Mouse (Mus musculus): Measurements from ENCODE around the gene Bloc1s5. TPM values are rescaled to one million over a fixed set of nuclear protein-coding genes. Genes with fewer than 3 reads are reported as not detected.

The Bloc1s5 gene
- polyA plus RNA-seq, 1 experiment from 2014 or later = 10.5 TPM

DNA sequence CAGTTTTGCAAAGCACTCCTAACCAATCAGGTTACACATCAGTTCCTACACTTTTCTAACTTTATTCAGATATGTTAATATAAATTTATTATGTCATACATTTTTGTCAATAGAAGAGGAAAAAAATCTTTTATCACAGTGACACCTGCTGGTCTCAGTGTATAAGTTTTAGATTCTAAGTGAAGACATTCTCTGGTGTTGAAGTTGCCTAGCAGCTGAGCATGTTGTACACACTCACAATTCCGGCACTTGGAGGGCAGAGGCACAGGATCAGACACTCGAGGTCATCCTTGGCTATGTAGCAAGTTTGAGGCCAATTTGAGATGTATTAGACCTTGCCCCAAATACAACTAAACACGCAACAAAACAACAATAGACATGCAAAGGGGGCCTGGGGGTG is 37.8 kb downstream of the Bloc1s5 start:
- WGBS (ENCODE audit: insufficient replicate concordance) = 68% methylated on average over 3 of the region's 3 CpGs

DNA sequence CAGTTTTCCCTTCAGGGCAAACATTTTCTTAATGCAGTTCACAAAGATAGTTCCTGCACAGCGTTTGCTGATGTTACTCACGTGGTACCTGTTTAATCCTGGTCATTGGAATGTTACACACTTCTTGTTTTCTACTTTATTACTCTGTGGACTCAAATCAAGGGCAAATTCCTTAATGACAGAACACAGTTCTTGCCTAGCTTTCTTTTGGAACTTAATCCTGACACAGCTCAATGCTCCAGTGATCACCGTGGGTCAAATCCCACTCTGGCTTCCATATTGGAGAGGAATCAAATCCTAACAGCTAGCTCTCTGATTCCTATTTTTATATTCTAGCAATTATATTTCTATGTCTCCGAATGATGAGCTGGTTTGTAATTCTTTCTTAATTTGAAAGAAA is 38.4 kb downstream of the Bloc1s5 start:
- H3K4me2 ChIP-seq = no peak overlapping the region
- H3K27ac ChIP-seq (replicated peaks) = no peak overlapping the region
- 71% methylated on average over 4 of the region's 4 CpGs for WGBS (ENCODE audit: insufficient replicate concordance)
- H3K9me3 ChIP-seq (replicated peaks) = no peaks in the 10 kb centered on the region
- no peak overlapping the region for H3K4me3 ChIP-seq (replicated peaks)
- no peak overlapping the region for H3K9ac ChIP-seq
- H3K36me3 ChIP-seq (replicated peaks) = no peaks in the 10 kb centered on the region
- no peak for ATAC-seq (ENCODE audit: insufficient read depth)
- 0 out of 2 replicates have a peak, but pooled peaks cover 4% of the 10 kb centered on the region for H3K27me3 ChIP-seq
- H3K4me1 ChIP-seq (replicated peaks) = peaks cover 8% of the 10 kb centered on the region

More for the DNA sequence above, 37.8 kb downstream of the Bloc1s5 start:
- Histone ChIP-seq H3K9ac (no peak overlapping the region), H3K4me3 (replicated peaks) (no peak overlapping the region), H3K27me3 (no peaks in the 10 kb centered on the region), H3K4me2 (no peak overlapping the region), H3K9me3 (replicated peaks) (no peaks in the 10 kb centered on the region), H3K36me3 (replicated peaks) (no peaks in the 10 kb centered on the region), H3K27ac (replicated peaks) (no peak overlapping the region), H3K4me1 (replicated peaks) (peaks cover 8% of the 10 kb centered on the region)
- no peak for ATAC-seq (ENCODE audit: insufficient read depth)

DNA sequence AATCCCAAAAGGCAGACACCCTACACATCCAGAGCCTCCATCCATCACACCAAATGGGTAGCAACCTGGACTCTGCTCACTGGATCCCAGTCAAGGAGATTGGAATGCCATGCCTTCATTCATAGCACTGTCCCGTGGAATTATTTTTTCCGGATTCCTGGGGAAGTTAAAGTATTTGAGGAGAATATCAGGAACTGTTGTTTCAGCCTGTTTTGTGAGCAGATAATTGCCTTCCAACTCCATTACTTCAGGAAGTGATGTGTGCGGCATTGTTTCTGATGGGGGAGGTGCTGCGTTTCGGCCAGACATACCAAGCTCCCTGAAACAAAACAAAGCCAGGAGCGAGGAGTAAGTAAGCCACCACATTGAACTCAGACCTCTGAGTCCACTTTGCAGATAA is 41.8 kb downstream of the Bloc1s5 start:
- H3K27ac ChIP-seq (replicated peaks) = no peak overlapping the region
- 16% methylated on average over 6 of the region's 6 CpGs for WGBS (ENCODE audit: insufficient replicate concordance)
- no peak overlapping the region for H3K9ac ChIP-seq
- no peaks in the 10 kb centered on the region for H3K36me3 ChIP-seq (replicated peaks)
- no peaks in the 10 kb centered on the region for H3K9me3 ChIP-seq (replicated peaks)
- no peaks in the 10 kb centered on the region for H3K4me1 ChIP-seq (replicated peaks)
- H3K4me2 ChIP-seq = no peak overlapping the region
- H3K4me3 ChIP-seq (replicated peaks) = no peak overlapping the region
- H3K27me3 ChIP-seq = 0 out of 2 replicates have a peak, but pooled peaks cover 4% of the 10 kb centered on the region
- no peak for ATAC-seq (ENCODE audit: insufficient read depth)

DNA sequence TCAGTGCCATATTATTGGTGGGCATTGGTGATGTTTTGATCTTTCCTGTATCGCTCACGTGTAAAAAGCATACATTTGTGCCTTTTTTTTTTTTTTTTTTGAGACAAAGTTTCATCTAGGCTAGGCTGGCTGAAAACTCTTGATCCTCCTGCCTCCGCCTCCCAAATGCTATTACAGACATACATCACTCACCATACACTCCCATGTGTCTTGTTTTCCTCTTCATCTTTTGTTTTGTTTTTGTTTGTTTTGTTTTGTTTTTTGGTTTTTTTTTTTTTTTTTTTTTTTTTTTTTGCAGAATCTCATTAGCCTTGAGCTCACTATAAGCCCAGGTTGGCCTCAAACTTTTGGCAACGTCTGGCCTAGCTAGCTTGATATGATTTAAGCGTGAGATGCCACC is 47.6 kb downstream of the Bloc1s5 start:
- no peak for ATAC-seq (ENCODE audit: insufficient read depth)
- Histone ChIP-seq H3K9me3 (replicated peaks) (no peaks in the 10 kb centered on the region), H3K9ac (no peak overlapping the region), H3K4me3 (replicated peaks) (no peak overlapping the region), H3K4me1 (replicated peaks) (no peaks in the 10 kb centered on the region), H3K4me2 (no peak overlapping the region), H3K36me3 (replicated peaks) (no peaks in the 10 kb centered on the region), H3K27ac (replicated peaks) (no peak overlapping the region), H3K27me3 (peaks cover 4% of the 10 kb centered on the region; the same call in 1 of the 2 replicates)
- WGBS (ENCODE audit: insufficient replicate concordance) = 76% methylated on average over 5 of the region's 5 CpGs

DNA sequence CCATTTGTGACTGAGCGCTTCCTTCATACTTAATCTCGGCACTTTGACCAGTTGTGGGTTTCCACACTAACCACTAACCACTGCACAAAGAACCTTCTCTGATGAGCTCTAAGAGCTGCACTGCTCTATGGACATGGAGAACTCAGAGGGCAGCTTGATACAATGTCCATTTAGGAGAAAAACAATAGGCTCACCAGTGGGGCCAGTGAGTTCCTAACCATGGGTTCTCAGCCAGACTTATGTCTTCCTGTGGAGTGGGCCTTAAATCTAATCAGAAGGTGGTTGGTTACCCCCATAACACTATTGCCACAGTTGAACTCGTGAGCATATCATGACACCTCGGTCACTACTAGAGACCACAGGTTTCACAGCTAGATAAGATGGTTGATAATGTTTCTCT is 48.5 kb downstream of the Bloc1s5 start:
- 42% methylated on average over 4 of the region's 4 CpGs for WGBS (ENCODE audit: insufficient replicate concordance)
- no peak overlapping the region for H3K9ac ChIP-seq
- no peak overlapping the region for H3K4me2 ChIP-seq
- H3K27ac ChIP-seq (replicated peaks) = no peak overlapping the region
- H3K9me3 ChIP-seq (replicated peaks) = no peaks in the 10 kb centered on the region
- no peak for ATAC-seq (ENCODE audit: insufficient read depth)
- H3K4me3 ChIP-seq (replicated peaks) = no peak overlapping the region
- no peaks in the 10 kb centered on the region for H3K36me3 ChIP-seq (replicated peaks)
- H3K4me1 ChIP-seq (replicated peaks) = no peaks in the 10 kb centered on the region
- peaks cover under 1% of the 10 kb centered on the region; the same call in 1 of the 2 replicates for H3K27me3 ChIP-seq

DNA sequence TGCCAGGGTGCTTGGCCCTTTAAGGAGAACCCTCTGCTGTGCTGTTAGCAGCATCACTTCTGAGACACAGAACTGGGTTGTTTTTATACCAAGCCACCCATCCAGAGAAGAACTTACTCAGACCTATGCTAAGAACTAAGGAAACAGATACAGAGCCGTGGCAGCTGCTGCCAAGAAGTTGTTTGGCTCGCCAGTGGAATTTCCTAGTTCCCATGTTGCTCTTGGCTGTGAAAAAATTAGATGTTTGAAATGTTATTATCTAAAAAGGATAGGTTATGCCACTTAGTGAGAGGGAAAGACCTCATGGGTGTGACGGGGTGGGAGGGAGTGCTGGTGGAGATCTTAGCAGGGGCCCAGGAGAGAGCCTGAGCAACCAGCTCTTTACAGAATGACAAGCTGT is 52.1 kb downstream of the Bloc1s5 start:
- H3K4me1 ChIP-seq (replicated peaks) = peaks cover 13% of the 10 kb centered on the region
- H3K4me3 ChIP-seq (replicated peaks) = no peak overlapping the region
- H3K9me3 ChIP-seq (replicated peaks) = no peaks in the 10 kb centered on the region
- no peaks in the 10 kb centered on the region for H3K36me3 ChIP-seq (replicated peaks)
- no peak overlapping the region for H3K9ac ChIP-seq
- H3K4me2 ChIP-seq = no peak overlapping the region
- peaks cover 12% of the 10 kb centered on the region for H3K27me3 ChIP-seq
- no peak overlapping the region for H3K27ac ChIP-seq (replicated peaks)
- no peak for ATAC-seq (ENCODE audit: insufficient read depth)
- 61% methylated on average over 3 of the region's 3 CpGs for WGBS (ENCODE audit: insufficient replicate concordance)

DNA sequence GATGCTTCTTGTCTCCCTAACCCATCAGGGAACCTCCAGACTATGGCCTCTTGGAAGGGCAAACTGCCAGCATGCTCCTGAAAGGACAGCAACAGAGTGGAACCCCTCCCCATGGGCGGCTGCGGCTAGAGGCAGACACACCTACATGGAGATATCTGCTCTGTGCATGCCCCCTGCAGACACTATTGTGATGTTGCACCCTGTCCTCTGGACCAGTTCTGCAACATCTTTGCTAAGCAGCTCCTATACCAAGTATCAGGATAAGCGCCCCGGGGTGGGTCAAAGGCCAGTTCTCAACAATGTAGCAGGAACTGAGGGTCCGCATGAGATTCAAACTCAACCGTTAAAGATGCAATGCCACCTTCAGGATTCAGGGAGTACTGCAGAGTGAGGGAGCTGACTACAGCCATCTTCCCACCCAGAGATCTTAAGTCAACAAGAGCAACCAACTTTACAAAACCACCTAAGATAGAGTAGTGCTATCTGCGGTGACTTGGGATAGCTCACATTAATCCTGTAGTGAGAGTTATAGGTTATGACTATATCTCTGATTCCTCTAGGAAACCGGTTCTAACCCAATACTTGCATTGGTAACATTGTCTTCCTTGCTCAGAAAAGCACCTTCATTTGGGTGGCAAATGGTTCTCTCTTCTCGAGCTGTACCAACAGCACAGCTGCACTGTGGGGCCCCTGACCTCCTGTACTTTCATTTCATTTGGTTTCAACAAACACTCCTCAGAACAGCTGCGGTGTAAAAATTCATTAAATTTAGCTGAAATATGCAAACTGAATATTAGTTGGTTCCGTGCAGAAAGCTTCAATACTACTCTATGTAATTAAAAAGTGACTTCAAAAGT is 54.1 kb downstream of the Bloc1s5 start:
- WGBS (ENCODE audit: insufficient replicate concordance) = 28% methylated on average over 11 of the region's 11 CpGs
- Histone ChIP-seq H3K9me3 (replicated peaks) (no peaks in the 10 kb centered on the region), H3K4me1 (replicated peaks) (peaks cover 13% of the 10 kb centered on the region), H3K27ac (replicated peaks) (no peak overlapping the region), H3K4me2 (peak overlapping the region; percentile 63), H3K36me3 (replicated peaks) (no peaks in the 10 kb centered on the region), H3K27me3 (peaks cover 12% of the 10 kb centered on the region), H3K9ac (no peak overlapping the region), H3K4me3 (replicated peaks) (peak overlapping the region; percentile 30)
- peak; percentile 72; the same call in 1 of the 2 replicates for ATAC-seq (ENCODE audit: insufficient read depth)

DNA sequence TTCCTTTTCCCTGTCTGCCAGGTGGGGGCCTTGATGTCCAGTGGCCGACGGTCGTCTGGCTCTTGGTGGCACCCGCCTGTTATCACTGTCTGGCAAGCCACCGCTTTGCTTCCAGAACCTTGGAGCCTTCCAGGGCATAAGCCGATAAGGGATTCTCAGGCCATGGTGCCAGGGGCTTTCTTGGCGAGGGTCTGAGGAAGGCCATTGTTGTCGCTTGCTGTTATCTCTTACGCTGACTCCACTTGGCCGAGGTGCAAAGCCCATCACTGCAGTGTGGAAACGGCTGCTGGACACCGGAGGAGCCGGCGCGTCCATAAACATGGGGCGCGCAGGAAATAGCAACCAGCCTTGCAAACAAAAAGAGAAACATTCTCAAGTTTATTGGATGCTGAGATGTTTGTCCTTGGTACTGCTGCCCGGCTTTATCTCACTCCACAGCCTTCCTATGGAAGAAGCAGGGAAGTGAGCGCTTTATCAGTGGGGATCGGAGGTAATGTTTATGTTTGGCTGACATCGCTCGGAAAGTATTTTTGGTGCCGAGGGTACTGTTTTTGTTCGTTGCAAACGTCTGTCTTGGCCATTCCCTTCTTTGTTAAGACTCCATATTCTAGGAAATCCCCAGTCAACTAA is 54.8 kb downstream of the Bloc1s5 start:
- no peak overlapping the region for H3K27ac ChIP-seq (replicated peaks)

DNA sequence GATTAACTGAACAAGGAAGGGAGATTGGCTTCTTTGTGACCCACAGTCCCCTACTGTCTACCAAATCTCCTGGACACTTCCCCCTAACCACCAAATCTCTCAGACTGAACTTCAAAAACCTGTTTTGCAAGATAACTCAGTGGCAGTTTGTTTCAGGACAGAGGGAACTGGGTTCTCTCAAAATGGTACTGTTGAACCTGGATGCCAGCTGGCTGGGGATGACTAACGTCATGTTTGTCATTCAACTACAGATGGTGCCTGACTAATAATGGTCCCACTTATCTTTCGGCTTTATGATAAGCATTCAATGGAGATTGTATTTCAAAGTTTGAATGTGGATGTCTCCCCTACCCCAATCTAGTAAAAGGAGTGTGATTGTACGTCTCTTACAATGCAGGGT is 60.2 kb downstream of the Bloc1s5 start:
- Histone ChIP-seq H3K27me3 (peaks cover 5% of the 10 kb centered on the region), H3K9me3 (replicated peaks) (no peaks in the 10 kb centered on the region), H3K4me1 (replicated peaks) (peaks cover under 1% of the 10 kb centered on the region; the same call in 1 of the 2 replicates), H3K4me3 (replicated peaks) (no peak overlapping the region), H3K36me3 (replicated peaks) (no peaks in the 10 kb centered on the region), H3K4me2 (no peak overlapping the region), H3K9ac (no peak overlapping the region), H3K27ac (replicated peaks) (no peak overlapping the region)
- WGBS (ENCODE audit: insufficient replicate concordance) = 38% methylated on average over 3 of the region's 3 CpGs
- no peak for ATAC-seq (ENCODE audit: insufficient read depth)

More for the DNA sequence above, 54.8 kb downstream of the Bloc1s5 start:
- ATAC-seq (ENCODE audit: insufficient read depth) = peak; percentile 31
- Histone ChIP-seq H3K9ac (no peak overlapping the region), H3K4me2 (peak overlapping the region; percentile 63), H3K36me3 (replicated peaks) (no peaks in the 10 kb centered on the region), H3K27me3 (peaks cover 12% of the 10 kb centered on the region), H3K9me3 (replicated peaks) (no peaks in the 10 kb centered on the region), H3K4me1 (replicated peaks) (peaks cover 13% of the 10 kb centered on the region), H3K4me3 (replicated peaks) (peak overlapping the region; percentile 30)
- 14% methylated on average over 25 of the region's 25 CpGs for WGBS (ENCODE audit: insufficient replicate concordance)

DNA sequence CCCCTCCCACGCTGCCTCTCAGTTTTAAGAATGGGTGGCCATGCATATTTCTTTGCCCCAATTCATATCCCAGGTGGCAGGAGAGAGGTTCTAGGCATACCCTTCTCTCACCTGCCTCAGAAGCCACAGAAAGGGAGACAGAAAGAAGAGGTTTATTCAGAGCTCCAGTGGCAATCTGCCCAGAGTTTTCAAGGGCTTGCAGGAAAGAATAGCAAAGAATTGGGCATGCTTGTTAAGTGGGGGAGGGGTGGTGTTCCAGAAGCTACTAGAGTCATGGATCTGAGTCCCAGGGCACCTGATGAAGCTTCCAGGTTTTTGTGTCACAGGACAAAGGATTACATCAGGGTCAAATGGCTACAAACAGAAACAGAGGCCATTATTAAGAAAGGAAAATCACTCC is 61.6 kb downstream of the Bloc1s5 start:
- WGBS (ENCODE audit: insufficient replicate concordance) = 64% methylated on average over 1 of the region's 1 CpGs
- no peaks in the 10 kb centered on the region for H3K4me1 ChIP-seq (replicated peaks)
- ATAC-seq (ENCODE audit: insufficient read depth) = no peak
- H3K36me3 ChIP-seq (replicated peaks) = no peaks in the 10 kb centered on the region
- no peaks in the 10 kb centered on the region; the same call in 1 of the 2 replicates for H3K27me3 ChIP-seq
- H3K4me2 ChIP-seq = no peak overlapping the region
- no peak overlapping the region for H3K9ac ChIP-seq
- H3K27ac ChIP-seq (replicated peaks) = no peak overlapping the region
- H3K4me3 ChIP-seq (replicated peaks) = no peak overlapping the region
- H3K9me3 ChIP-seq (replicated peaks) = no peaks in the 10 kb centered on the region

DNA sequence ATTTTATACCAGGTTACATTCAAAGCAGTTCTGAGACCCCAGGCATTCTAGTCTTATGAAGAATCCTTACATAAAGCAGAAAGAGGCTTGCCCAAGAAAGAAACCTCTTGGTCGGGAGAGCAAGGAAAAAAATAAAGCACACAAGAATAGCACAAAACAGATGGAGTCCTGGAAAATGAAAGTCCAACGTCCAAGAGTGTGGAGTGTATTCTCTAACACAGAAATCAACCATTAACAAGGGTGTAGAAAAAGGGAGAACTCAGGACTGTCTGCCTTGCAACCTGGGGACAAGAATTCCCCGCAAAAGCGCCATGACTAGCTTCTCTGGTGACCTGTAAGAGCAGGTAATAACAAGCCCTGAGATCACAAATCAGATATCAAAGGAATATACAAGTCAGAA is 69.7 kb downstream of the Bloc1s5 start:
- no peaks in the 10 kb centered on the region for H3K4me1 ChIP-seq (replicated peaks)
- H3K4me3 ChIP-seq (replicated peaks) = no peak overlapping the region
- no peak overlapping the region for H3K27ac ChIP-seq (replicated peaks)
- WGBS (ENCODE audit: insufficient replicate concordance) = 55% methylated on average over 4 of the region's 4 CpGs
- no peak overlapping the region for H3K9ac ChIP-seq
- H3K27me3 ChIP-seq = no peaks in the 10 kb centered on the region
- H3K9me3 ChIP-seq (replicated peaks) = no peaks in the 10 kb centered on the region
- ATAC-seq (ENCODE audit: insufficient read depth) = no peak
- H3K4me2 ChIP-seq = no peak overlapping the region
- no peaks in the 10 kb centered on the region for H3K36me3 ChIP-seq (replicated peaks)

Data from liver, embryonic 15.5 days (tissue).